Mouse (Mus musculus) cerebellum, adult 2 months (tissue): ENCODE measurements around the gene Copz1.

Experiments
- CTCF ChIP-seq: fragments of 200-500 bp; IDR thresholded peaks from 2 replicates; pipeline ENCODE4 v1.5.1; 2011; ENCODE audit warnings: low read depth, mild to moderate bottlenecking, control low read depth, low read length, moderate library complexity, borderline replicate concordance; ENCODE audit not compliant: insufficient read depth
- POLR2A ChIP-seq: fragments of 200-500 bp; IDR thresholded peaks from 2 replicates; pipeline ENCODE4 v1.6.1; 2011; ENCODE audit warnings: low read length, control low read depth, borderline replicate concordance; ENCODE audit not compliant: insufficient read depth

- TF ChIP-seq POLR2A: no peak
- no peak for TF ChIP-seq CTCF
These were observed 37.9 kb downstream of the Copz1 start, which contains the start of gene Gpr84 for GRCm38 (mm10) chr15:103310365-103310910.
